Mouse (Mus musculus): ENCODE results near the gene Cacna1a. TPM values are rescaled to one million over a fixed set of nuclear protein-coding genes. Genes with fewer than 3 reads are reported as not detected.

Gene Cacna1a
- 30.0 and 30.8 TPM in 2 replicates for polyA plus RNA-seq (2012; ENCODE audit: insufficient read depth, insufficient read length, missing spikeins)

- no peaks in the 10 kb centered on the region for H3K4me1 ChIP-seq (ENCODE audit: control insufficient read depth, insufficient read depth, insufficient read length, low read length)
Observed at GRCm38 (mm10) chr8:84388275-84388674, at the start of gene Cacna1a. Gene Cacna1a (plus strand): TSS chr8:84388440.

DNA sequence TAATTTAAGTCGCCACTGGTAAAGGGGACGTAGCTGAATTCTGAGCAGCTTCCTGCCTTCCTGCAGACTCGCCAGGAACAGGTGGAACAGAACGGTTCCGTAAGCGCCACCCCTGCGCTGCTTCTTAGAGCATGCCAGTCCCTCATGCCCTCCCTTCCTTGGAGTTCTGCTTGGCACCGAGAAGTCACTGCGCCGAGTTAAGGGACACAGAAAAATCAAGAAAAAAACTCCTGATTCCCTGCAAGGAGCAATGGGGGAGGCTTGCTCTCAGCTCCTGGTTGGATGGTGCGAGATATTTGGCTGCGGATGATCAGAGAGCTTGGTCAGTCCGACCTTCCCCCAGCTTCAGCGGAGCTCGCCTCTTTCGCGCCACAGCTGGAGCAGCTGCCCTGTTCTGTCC, 49.7 kb upstream of the Cacna1a start:
- Histone ChIP-seq H3K4me1 (ENCODE audit: control insufficient read depth, insufficient read depth, insufficient read length, low read length) (no peaks in the 10 kb centered on the region), H3K4me3 (ENCODE audit: insufficient read depth, low read depth, low read length) (no peak overlapping the region), H3K27ac (replicated peaks; ENCODE audit: low read depth, low read length) (no peak overlapping the region)

More at GRCm38 (mm10) chr8:84388275-84388674, at the start of gene Cacna1a:
- H3K4me3 ChIP-seq (ENCODE audit: insufficient read depth, low read depth, low read length): no peak within 1 kb of the TSS
- H3K27ac ChIP-seq (replicated peaks; ENCODE audit: low read depth, low read length): no peak within 1 kb of the TSS

GRCm38 (mm10) chr8:84339320-84339719, 48.9 kb upstream of the Cacna1a start:
- H3K4me1 ChIP-seq (ENCODE audit: control insufficient read depth, insufficient read depth, insufficient read length, low read length): no peaks in the 10 kb centered on the region
- H3K27ac ChIP-seq (replicated peaks; ENCODE audit: low read depth, low read length): no peak overlapping the region
- H3K4me3 ChIP-seq (ENCODE audit: insufficient read depth, low read depth, low read length): no peak overlapping the region

DNA sequence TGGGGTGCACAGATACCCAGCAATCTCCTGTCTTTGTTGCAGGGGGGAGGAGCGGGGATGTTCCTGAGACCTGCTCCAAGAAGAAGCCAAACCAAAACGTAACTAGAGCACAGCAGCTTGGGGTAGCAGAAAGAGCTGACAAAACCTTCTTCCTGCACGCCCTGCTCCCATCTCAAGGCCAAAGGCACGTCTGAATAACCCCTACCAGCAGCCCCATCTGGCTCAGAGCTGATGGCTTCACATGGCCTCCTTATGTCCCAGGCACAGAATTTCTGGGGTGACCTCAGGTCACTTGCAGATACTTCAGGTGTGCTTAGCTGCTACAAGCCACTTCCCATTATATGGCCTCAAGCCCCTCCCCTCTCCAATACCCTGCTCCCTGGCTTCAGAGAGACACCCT, 48.4 kb upstream of the Cacna1a start:
- H3K27ac ChIP-seq (replicated peaks; ENCODE audit: low read depth, low read length): no peak overlapping the region
- H3K4me1 ChIP-seq (ENCODE audit: control insufficient read depth, insufficient read depth, insufficient read length, low read length): no peaks in the 10 kb centered on the region
- no peak overlapping the region for H3K4me3 ChIP-seq (ENCODE audit: insufficient read depth, low read depth, low read length)

DNA sequence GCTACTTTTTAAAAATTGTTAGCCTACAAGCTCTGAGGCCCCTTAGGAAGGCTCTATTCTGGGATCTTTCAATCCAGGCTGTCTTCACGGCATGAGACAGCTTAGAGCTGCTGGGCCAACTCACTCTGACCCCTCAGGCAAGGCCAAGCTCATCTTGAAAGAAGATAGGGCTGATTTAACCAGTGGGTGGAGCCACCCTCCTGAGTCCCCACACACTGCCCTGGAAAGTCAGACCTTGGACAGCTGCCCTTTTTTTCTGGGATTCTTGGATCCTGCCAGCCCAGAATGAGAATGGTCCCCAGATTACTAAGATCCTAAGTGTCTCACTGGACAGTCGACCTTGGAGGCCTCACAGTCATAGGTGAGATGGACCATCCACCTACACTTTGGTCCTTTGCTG, 47.6 kb upstream of the Cacna1a start:
- Histone ChIP-seq H3K4me3 (ENCODE audit: insufficient read depth, low read depth, low read length) (no peak overlapping the region), H3K27ac (replicated peaks; ENCODE audit: low read depth, low read length) (no peak overlapping the region), H3K4me1 (ENCODE audit: control insufficient read depth, insufficient read depth, insufficient read length, low read length) (no peaks in the 10 kb centered on the region)

DNA sequence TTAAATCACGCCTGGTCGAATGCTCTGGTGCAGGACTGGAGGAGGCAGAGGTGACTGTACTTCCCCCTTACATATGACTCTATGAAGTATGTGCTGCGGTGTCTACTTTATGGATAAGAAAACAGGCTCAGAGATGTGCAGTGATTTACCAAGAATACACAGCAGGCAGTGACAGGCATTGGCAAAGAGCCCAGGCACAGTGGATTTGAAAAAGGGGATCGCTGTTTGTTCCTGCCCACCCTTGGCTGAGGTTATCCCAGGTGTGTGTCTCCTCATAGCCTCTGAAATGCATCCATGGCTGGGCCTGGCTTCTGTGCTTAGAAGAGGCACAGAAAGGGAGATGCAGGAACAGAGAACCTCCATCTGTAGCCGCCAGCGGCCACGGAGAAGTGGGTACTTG, 42.7 kb upstream of the Cacna1a start:
- Histone ChIP-seq H3K4me1 (ENCODE audit: control insufficient read depth, insufficient read depth, insufficient read length, low read length) (no peaks in the 10 kb centered on the region), H3K27ac (replicated peaks; ENCODE audit: low read depth, low read length) (no peak overlapping the region), H3K4me3 (ENCODE audit: insufficient read depth, low read depth, low read length) (no peak overlapping the region)

- Histone ChIP-seq H3K4me1 (ENCODE audit: control insufficient read depth, insufficient read depth, insufficient read length, low read length) (no peaks in the 10 kb centered on the region), H3K27ac (replicated peaks; ENCODE audit: low read depth, low read length) (no peak overlapping the region), H3K4me3 (ENCODE audit: insufficient read depth, low read depth, low read length) (no peak overlapping the region)
Observed at GRCm38 (mm10) chr8:84346421-84346820, 41.8 kb upstream of the Cacna1a start.

DNA sequence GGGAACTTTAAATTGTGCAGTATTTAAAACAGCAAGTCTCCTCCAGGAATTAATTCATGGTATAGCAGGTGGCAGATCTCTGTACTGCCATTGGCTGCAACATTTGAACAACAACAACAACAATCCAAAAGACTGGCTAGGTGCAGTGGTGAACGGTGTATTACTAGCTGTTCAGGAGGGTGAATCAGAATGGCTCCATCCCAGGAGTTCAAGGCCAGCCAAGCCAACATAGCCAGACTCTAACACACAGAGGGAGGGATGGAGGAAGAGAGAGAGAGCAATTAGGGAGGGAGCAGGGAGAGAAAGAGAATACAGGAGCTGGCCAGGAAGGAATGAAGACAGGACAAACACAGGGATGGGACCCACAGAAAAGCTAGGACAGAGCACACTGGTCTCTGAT, 38.7 kb upstream of the Cacna1a start:
- Histone ChIP-seq H3K4me3 (ENCODE audit: insufficient read depth, low read depth, low read length) (no peak overlapping the region), H3K27ac (replicated peaks; ENCODE audit: low read depth, low read length) (no peak overlapping the region), H3K4me1 (ENCODE audit: control insufficient read depth, insufficient read depth, insufficient read length, low read length) (no peaks in the 10 kb centered on the region)

DNA sequence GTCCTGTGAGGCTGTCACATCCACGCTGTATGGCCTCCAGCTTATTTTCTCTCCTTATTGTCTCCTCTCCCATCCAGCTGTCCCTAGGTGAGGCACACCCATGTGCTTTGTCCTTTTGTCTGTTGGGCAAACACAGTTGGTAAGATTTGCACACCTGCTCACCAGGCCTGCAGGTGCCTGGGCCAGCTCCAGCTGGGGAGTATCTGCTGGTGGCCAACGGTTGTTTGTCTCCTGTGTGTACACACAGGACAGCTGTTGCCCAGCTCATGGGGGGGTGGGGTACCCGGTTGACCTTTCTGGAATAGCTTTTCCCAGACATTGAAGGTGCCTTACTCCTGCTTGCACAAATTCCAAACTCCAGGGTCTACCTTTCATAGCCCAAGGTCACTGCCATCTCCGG, 37.3 kb upstream of the Cacna1a start:
- no peak overlapping the region for H3K27ac ChIP-seq (replicated peaks; ENCODE audit: low read depth, low read length)
- no peaks in the 10 kb centered on the region for H3K4me1 ChIP-seq (ENCODE audit: control insufficient read depth, insufficient read depth, insufficient read length, low read length)
- H3K4me3 ChIP-seq (ENCODE audit: insufficient read depth, low read depth, low read length): no peak overlapping the region

DNA sequence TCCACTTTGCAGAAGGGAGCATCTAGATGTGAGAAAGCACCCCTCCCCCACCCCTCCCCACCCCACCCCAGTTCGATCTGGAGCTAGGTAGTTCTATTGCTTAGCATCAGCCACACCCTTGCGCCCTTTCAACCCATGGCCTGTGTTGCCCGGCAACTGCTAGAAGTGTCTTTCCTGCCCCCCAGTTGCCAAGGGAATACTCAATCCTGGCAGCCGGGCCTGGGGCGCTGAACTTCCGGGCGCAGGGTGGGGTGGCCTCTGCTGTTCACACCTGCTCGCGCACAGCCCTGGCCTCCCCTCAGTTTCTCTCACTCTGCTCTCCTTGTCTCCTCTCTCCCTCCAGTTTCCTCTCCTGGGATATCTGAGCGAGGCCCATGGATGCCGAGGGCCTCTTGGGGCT, 31.8 kb upstream of the Cacna1a start:
- Histone ChIP-seq H3K4me3 (ENCODE audit: insufficient read depth, low read depth, low read length) (no peak overlapping the region), H3K4me1 (ENCODE audit: control insufficient read depth, insufficient read depth, insufficient read length, low read length) (no peaks in the 10 kb centered on the region), H3K27ac (replicated peaks; ENCODE audit: low read depth, low read length) (no peak overlapping the region)

GRCm38 (mm10) chr8:84357631-84358371, 30.4 kb upstream of the Cacna1a start:
- Histone ChIP-seq H3K4me1 (ENCODE audit: control insufficient read depth, insufficient read depth, insufficient read length, low read length) (no peaks in the 10 kb centered on the region), H3K4me3 (ENCODE audit: insufficient read depth, low read depth, low read length) (no peak overlapping the region), H3K27ac (replicated peaks; ENCODE audit: low read depth, low read length) (no peak overlapping the region)

DNA sequence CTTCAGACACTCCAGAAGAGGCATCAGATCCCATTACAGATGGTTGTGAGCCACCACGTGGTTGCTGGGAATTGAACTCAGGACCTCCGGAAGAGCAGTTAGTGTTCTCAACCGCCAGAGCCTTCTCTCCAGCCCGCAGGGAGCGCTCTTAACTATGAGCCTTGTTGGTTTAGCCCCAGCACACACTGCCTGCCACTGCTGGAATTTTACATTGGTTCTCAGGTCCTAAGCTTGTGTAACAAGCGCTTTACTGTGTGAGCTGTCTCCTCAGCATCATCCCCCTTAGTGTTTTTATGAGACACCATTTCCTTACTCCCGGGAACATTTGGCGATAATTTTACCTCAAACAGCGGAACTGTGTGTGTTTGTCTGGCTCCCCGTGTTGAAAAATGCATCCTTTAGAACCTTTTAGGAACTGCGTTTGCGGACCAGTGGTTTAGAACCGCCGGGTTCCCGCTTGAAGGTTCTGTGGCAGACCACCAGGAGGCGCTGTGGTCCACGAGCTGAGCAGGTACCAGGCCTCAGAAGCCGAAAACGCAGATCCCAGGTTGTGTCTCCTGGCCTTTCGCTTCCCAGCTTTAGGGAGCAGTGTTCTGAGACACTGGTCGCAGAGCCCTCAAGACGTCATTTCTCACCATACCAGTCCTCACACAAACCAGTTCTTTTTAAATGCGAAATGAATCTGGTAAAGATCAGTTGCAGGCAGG, 24.7 kb upstream of the Cacna1a start:
- no peaks in the 10 kb centered on the region for H3K4me1 ChIP-seq (ENCODE audit: control insufficient read depth, insufficient read depth, insufficient read length, low read length)
- no peak overlapping the region for H3K4me3 ChIP-seq (ENCODE audit: insufficient read depth, low read depth, low read length)
- H3K27ac ChIP-seq (replicated peaks; ENCODE audit: low read depth, low read length): no peak overlapping the region

- no peak overlapping the region for H3K4me3 ChIP-seq (ENCODE audit: insufficient read depth, low read depth, low read length)
- no peaks in the 10 kb centered on the region for H3K4me1 ChIP-seq (ENCODE audit: control insufficient read depth, insufficient read depth, insufficient read length, low read length)
- no peak overlapping the region for H3K27ac ChIP-seq (replicated peaks; ENCODE audit: low read depth, low read length)
Observed at GRCm38 (mm10) chr8:84365197-84365596, 23.0 kb upstream of the Cacna1a start.

- Histone ChIP-seq H3K4me3 (ENCODE audit: insufficient read depth, low read depth, low read length) (no peak overlapping the region), H3K4me1 (ENCODE audit: control insufficient read depth, insufficient read depth, insufficient read length, low read length) (no peaks in the 10 kb centered on the region), H3K27ac (replicated peaks; ENCODE audit: low read depth, low read length) (no peak overlapping the region)
Observed at GRCm38 (mm10) chr8:84370972-84371371, 17.3 kb upstream of the Cacna1a start.

DNA sequence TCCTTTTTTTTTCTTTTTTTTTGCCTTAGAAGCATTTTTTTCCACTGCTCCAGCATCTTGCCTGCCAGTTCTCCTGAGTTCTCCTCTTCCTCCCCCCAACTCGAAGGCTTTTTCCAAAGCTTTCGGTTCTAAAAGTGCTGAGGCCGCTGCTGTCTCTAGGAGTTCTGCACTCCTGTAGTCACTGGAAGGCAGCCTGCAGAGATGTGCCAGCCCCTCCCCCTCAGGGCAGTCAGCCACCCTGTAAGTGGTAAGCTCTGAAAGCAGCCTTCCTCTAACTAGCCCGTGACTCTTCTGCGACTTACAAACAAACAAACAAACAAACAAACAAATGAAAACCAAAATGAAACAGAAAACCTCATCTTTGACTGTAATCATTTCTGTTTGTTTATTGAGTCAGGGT, 13.2 kb upstream of the Cacna1a start:
- H3K4me1 ChIP-seq (ENCODE audit: control insufficient read depth, insufficient read depth, insufficient read length, low read length): no peaks in the 10 kb centered on the region
- no peak overlapping the region for H3K4me3 ChIP-seq (ENCODE audit: insufficient read depth, low read depth, low read length)
- H3K27ac ChIP-seq (replicated peaks; ENCODE audit: low read depth, low read length): no peak overlapping the region

DNA sequence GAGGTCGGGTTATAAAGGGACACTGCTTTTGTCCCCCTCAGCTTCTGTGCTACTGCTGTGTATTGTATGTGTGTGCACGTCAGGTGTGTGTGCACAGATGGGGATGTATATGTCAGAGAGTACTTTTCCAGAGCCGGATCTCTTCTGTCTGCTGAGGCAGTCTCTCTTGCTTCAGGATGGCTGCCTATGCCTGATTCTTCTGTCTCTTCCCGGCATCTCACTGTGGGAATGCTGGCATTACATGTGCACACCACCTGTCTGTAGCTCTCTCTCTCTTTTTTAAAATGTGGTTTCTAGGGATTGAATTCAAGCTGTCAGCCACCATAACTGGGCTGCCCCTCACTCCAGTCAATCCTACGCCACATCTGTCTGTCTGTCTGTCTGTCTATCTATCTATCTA, 12.4 kb upstream of the Cacna1a start:
- Histone ChIP-seq H3K4me3 (ENCODE audit: insufficient read depth, low read depth, low read length) (no peak overlapping the region), H3K4me1 (ENCODE audit: control insufficient read depth, insufficient read depth, insufficient read length, low read length) (no peaks in the 10 kb centered on the region), H3K27ac (replicated peaks; ENCODE audit: low read depth, low read length) (no peak overlapping the region)

Measured in brown adipose tissue, adult 24 weeks (tissue).